Mouse (Mus musculus) thymus, postnatal 25 days (tissue): ENCODE data around the gene Prpf19.

Experiments used
- DNase-seq: peaks from one replicate; pipeline ENCODE4 v3.0.0; 2022

The Prpf19 gene

DNA sequence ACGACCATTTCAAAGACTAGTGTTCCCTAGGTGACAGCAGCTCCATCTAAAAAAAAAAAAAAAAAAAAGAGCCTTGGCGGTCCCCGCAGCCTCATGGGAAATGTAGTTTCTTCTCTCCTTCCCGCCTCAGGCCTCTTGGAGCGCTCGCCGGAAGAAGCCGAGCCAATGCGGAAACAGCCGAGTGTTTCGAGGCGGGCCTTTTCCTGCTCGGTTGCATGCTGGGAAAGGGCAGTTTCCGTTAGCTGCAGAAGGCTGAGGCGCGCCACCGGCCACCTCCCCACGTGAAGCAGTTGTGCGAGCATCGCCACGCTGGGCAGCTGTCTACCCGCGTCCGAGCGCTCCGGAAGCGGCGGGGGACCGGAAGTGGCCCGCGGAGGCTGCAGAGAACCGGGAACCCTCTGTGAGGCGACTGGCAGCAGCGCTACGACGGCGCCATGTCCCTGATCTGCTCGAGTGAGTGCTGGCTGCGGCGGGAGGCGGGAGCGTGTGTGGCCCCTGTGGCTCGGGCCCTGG, at the start of gene Prpf19:
Gene Prpf19 (plus strand): TSS at position 216 of the 513 bp plus-strand sequence.
- peak; percentile 98 for DNase-seq

GRCm38 (mm10) chr19:10845454-10845853, 49.6 kb upstream of the Prpf19 start:
- DNase-seq, result no peak

DNA sequence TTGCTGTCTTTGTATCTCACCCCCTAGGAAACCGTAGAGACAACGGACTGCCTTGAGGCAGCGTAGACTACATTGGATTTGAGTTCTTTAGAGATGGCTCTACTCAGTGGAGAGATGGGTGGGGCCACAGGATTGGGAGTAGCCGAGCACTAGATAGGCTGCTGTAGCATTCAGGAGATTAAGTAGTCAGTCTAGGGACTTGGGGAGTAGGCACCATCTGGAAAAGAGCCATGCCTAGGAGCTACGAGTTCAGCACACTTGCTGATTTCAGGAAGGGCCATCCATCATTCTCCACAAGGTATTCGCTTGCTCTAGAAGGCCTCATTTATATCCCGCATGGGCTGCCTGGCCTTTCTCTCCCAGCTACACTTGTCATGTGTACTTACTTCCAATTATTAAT, 48.9 kb upstream of the Prpf19 start:
- DNase-seq, result no peak

- no peak for DNase-seq
Observed at GRCm38 (mm10) chr19:10847311-10848087, 47.5 kb upstream of the Prpf19 start.

DNA sequence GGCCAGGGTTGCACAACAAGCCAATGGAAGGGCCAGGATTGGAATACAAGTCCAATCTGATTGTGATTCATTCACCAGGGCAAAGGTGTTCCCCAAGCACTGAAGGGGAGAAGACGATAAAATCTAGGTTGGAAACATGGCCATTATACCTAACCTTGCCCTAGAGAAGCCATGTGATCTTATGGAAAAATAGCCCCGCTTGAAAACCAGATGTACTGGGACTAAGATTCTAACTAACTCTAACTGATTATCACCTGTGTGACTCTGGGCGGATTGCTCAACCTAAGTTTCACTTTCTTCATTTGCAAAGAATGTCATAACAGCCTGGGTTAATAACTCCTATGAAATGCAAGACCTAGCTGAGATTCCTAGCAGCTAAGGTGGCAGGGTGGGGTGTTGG, 39.6 kb upstream of the Prpf19 start:
- no peak for DNase-seq

DNA sequence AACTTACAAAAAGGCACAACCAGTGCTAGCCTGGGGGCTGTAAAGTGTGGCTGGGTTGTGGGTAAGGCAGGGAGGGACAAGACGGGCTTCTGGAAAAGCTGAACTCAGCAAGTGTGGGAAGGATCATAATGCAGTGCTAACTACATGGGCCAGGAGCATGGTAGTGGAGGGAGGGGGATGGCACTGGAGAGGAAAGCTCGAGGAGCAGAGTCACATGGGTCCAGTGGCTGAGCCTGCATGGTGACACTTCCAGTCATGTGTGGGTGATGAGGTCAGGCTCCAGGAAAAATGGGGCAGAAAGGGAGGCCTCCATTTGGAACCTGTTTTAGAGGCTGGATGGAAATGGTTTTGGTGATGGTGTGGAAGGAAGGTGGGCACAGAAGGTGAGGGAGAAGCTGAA, 38.5 kb upstream of the Prpf19 start:
- DNase-seq, result no peak

GRCm38 (mm10) chr19:10860072-10860497, 34.9 kb upstream of the Prpf19 start:
- DNase-seq, result no peak

GRCm38 (mm10) chr19:10866351-10866750, 28.7 kb upstream of the Prpf19 start:
- DNase-seq, result no peak

DNA sequence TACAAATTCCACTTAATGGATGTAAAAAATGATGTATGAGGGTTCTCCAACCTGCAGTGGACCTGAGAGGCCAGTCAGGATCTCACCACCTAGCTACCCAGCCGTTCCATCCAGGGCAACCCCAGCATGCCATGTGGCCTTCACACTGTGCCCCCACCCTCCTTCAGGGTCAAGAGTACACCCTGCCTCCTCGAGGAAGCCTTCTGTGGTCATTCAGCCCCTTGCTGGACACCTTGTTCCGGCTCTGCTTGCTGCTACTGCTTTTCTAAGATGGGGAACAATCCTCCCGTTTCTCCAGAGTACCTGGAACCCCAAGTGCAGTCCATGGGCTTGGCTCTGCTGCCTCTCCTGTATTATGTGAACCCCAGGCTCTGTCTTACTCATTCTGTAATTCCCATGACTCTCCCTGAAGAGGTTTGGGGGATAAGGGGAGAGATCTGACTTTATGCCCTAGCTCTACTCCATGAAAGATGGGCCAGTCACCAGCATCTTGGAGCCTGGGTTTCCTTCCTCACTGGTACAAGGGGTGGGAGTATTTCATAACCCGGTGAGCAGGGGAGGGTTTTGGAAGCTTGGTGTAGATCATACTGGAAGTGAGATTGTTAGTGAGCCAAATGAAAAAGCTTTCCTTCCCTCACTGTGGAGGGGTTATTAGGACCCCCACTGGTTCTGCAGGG, 26.9 kb upstream of the Prpf19 start:
- no peak for DNase-seq

- no peak for DNase-seq
Observed at GRCm38 (mm10) chr19:10868623-10869141, 26.3 kb upstream of the Prpf19 start.

- DNase-seq, result peak; percentile 40
Observed at GRCm38 (mm10) chr19:10869241-10869885, 25.7 kb upstream of the Prpf19 start.

DNA sequence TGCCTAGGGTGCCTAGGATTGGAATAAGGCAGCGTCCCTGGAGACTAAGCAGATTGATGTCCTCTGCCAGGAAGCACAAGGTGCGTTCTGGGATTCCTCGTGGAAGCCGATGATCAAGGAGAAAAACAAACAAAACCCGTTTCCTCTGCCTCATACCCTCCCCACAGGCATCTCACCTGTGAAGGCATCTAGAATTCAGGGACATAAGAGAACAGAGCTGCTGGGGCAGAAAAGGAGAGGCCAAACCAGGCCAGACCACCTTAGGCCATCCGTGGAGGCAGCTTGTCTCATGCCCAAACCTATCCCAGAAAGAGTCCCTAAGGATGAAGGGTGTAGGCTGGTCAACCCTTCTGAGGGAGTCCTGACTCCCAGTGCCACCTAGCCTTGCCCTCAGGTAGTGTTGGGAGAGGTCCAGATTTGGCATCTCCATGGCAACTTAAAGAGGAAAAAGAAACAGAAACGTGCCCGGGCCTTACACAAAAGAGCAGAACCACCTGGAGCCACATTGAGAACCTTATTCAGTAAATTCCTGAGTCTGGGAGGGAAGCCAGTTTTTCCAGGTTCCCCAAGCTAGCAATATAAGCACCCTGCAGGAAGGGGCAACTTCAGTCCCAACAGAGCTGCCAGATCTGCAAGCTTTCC, 25.0 kb upstream of the Prpf19 start, which contains the start of gene Tmem132a:
Gene Tmem132a (minus strand): TSS at position 55 of the 642 bp plus-strand sequence.
- DNase-seq, result no peak

GRCm38 (mm10) chr19:10870676-10871075, 24.4 kb upstream of the Prpf19 start:
- DNase-seq, result no peak

- DNase-seq, result no peak
Observed at GRCm38 (mm10) chr19:10871328-10871961, 23.6 kb upstream of the Prpf19 start.

DNA sequence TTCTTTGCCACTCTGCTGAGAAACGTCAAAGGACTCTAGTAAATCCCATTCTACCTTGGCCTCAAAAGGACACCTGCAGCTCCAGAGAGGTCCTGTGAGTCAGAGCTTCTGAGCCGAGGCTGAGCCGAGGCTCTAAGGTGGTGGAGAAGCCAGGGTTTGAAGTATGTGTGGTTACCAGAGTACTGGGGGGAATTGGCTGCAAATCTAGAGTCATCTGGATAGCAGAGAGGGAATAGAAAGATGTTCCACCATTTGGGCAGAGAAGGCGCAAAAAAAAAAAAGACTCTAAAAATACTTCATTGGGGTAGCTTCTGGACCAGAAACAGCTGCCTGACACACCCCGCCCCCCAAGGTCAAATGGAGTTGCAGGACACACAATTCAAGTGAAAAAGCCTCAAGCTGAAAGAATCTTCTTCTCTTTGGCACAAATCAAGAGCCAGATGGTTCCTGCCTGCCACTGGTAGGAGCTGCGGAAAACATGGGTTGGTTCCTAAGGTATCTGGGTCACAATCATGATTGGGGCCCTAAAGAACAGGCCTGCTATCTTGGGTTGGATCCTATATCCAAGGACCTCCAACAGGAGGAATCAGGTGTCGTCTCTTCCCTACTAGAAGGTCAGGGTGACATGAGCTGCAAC, 16.7 kb upstream of the Prpf19 start:
- DNase-seq, result no peak

- DNase-seq, result peak; percentile 61
Observed at GRCm38 (mm10) chr19:10880085-10880974, 14.7 kb upstream of the Prpf19 start.

GRCm38 (mm10) chr19:10880975-10881425, 14.0 kb upstream of the Prpf19 start:
- DNase-seq, result no peak

DNA sequence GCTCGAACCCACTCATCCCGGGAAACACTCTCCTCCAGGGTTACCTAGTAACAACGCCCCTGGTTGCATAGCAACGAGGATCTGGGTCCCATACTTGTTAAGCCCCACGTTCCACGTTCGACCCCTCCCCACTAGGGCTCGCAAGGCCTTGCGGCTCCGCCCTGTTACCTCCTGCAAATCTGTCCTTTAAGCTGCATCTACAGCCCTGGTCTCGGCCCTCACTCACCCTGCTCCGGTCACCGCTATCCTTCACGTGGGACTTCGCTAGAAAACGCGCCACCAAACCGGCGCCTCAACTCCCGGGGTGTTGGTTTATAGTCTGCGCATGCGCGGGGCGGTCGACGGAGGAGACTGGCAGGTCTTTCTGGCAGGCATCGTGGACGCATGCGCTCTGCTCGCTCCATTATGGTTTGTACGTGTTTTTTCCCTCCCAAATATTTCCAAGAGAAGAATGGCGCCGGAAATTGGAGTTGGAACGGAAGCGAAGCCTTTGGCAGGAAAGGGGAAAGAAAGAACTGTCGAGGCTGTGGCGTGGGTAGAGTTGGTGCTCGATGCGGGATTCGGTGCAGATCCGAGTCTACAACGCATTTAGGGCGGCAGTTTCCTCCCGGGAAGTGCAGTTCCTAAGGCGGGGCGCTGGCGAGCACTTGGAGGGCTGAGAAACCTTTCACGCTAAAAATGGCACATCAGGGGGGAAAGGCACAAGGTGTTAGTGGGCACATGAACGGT, 13.4 kb upstream of the Prpf19 start, which contains the start of gene Tmem109:
Gene Tmem109 (minus strand): TSS at position 576 of the 729 bp plus-strand sequence.
- peak; percentile 91 for DNase-seq

DNA sequence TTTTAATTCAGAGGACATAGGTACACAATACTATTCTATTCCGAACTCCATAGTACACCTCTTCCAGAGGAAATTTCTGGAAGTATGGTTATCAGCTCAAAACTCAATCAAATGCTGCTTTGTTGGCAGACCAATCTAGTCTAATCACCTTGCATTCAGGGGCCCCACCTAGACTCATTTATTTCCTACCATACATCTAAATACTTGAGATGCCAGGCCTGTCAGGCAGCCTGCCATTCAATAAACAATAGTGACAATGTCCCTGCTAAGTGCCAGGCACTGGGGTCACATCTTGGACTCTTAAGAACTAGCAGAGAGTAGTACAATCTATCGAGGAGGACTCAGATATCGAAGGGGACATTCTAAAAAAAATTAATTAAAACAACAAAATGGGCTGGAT, 2.8 kb upstream of the Prpf19 start:
- DNase-seq, result no peak

DNA sequence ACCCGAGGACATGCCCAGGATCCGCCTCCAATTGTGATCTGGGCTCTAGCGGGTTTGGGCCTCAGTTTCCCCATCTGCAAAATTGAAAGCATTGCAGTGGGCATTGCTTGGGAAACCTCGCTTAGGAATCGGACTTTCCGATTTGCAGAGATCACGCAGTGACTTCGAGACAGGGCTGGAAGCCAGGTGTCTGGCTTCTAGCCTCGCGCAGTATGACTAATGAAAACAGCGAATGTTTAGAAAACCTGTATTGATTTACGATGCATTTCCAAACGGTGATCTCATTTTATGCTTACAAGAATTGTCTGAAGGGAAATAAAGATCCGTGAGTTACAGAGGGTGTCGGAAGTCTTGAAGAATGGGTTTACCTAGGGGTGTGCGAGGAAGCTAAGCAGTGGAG, 677 bp downstream of the Prpf19 start:
- DNase-seq, result no peak
